23 mouse cellular contexts compared by ENCODE assay signal in the genomic region with DNA sequence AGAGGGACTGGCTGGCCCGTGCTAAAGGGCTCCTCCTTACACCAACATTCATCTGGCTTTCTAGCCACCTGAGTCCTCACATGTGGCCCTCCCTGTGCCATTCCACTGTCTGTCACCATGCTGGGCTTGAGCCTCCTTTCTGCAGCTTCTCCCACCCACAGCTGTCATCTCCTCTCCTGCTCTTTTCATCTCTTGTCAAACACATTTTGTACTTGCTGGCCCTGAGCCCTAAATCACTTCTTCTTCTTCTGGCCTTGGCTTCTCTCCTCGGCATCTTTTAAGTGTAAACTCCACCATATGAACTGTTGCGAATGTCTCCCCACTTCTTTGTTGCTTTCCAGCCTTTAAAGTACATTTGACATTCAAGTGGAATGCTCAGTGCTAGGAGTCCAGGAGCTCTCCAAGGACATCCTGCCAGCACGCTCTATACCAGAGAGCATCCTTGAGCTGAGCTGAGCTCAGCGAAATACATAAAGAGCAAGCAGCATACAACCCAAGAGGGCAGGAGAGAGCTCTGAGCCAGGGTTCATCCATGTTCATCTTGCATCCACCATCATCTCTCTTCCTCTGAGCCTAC.
DNase-seq lines count a peak whose midpoint lies in the region; ATAC-seq lines count a peak whose summit lies in the region.
"Had no signal": no experiment of that assay in that cellular context is flagged by ENCODE, and none has a peak within 500 bp of the region (broad histone marks: within the 10 kb centered on the region; RNA-seq: fewer than 3 reads in every experiment).

No protein-coding gene starts in this region.

- H3K4me1 ChIP-seq in forebrain, embryonic 14.5 days (ENCODE audit: control insufficient read depth, insufficient read depth, low read length), result no peaks in the 10 kb centered on the region
- no peaks in the 10 kb centered on the region for H3K4me1 ChIP-seq in forebrain, embryonic 12.5 days
- H3K4me1 ChIP-seq in forebrain, embryonic 16.5 days (replicated peaks; ENCODE audit: control insufficient read depth, insufficient read depth, low read length), result no peaks in the 10 kb centered on the region
- H3K4me1 ChIP-seq: embryonic facial prominence, embryonic 12.5 days; liver, embryonic 15.5 days; lung, embryonic 15.5 days had no signal

- H3K4me3 ChIP-seq in forebrain, embryonic 14.5 days (ENCODE audit: low read depth, low read length), result no peak overlapping the region
- no peak overlapping the region for H3K4me3 ChIP-seq in forebrain, embryonic 12.5 days (replicated peaks)
- H3K4me3 ChIP-seq in forebrain, embryonic 16.5 days (replicated peaks; ENCODE audit: low read length), result no peak overlapping the region
- H3K4me3 ChIP-seq: embryonic facial prominence, embryonic 12.5 days; heart, embryonic 12.5 days; kidney, embryonic 15.5 days; limb, embryonic 10.5 days; liver, embryonic 15.5 days; lung, embryonic 15.5 days had no signal

- H3K9ac ChIP-seq in forebrain, embryonic 14.5 days (ENCODE audit: low read length), result no peak overlapping the region
- no peak overlapping the region for H3K9ac ChIP-seq in forebrain, embryonic 12.5 days
- H3K9ac ChIP-seq in forebrain, embryonic 16.5 days (replicated peaks; ENCODE audit: low read depth, low read length), result no peak overlapping the region
- H3K9ac ChIP-seq: embryonic facial prominence, embryonic 12.5 days; heart, embryonic 12.5 days; kidney, embryonic 15.5 days; liver, embryonic 15.5 days; lung, embryonic 15.5 days had no signal

- H3K27ac ChIP-seq in forebrain, embryonic 14.5 days (ENCODE audit: low read depth, low read length), result no peak overlapping the region
- no peak overlapping the region for H3K27ac ChIP-seq in forebrain, embryonic 12.5 days
- H3K27ac ChIP-seq in forebrain, embryonic 16.5 days (ENCODE audit: low read length), result no peak overlapping the region
- H3K27ac ChIP-seq: embryonic facial prominence, embryonic 12.5 days; kidney, embryonic 15.5 days; limb, embryonic 10.5 days; liver, embryonic 15.5 days; lung, embryonic 15.5 days had no signal

- intact Hi-C loops in left cerebral cortex, postnatal 4 days (cut with DNase I), result no loop called here

- DNase-seq in forebrain, embryonic 14.5 days (ENCODE audit: low spot score), result peak; percentile 49
- DNase-seq in left cerebral cortex, adult 11 months (ENCODE audit: low spot score), result peak; percentile 40
- DNase-seq in left cerebral cortex, postnatal 4 days, result no peak
- peak; percentile 17 to 44 for DNase-seq in right cerebral cortex, postnatal 36 days (ENCODE audit: low spot score in 2 of 2)
- DNase-seq in c-Kit-positive CD71-positive TER-119-positive erythroid progenitor cells, embryonic 14.5 days (ENCODE audit: low spot score), result no peak
- DNase-seq in cerebellum, postnatal 36 days, result no peak
- DNase-seq: adrenal gland, postnatal 14 days; cerebellum, adult 18-20 months; gastrocnemius, postnatal 25 days; heart, adult 18-20 months; heart, postnatal 10 days; kidney, postnatal 4 days; liver; lung, postnatal 4 days; midbrain, embryonic 14.5 days had no signal

- 78% methylated on average over 5 of the region's 5 CpGs for WGBS in forebrain, embryonic 14.5 days
- WGBS in forebrain, embryonic 12.5 days, result 83% methylated on average over 5 of the region's 5 CpGs
- 66% methylated on average over 5 of the region's 5 CpGs for WGBS in forebrain, embryonic 16.5 days

- no peak overlapping the region for H3K4me2 ChIP-seq in forebrain, embryonic 14.5 days (ENCODE audit: low read length)
- no peak overlapping the region for H3K4me2 ChIP-seq in forebrain, embryonic 12.5 days
- no peak overlapping the region for H3K4me2 ChIP-seq in forebrain, embryonic 16.5 days (ENCODE audit: low read length)
- H3K4me2 ChIP-seq: embryonic facial prominence, embryonic 12.5 days; heart, embryonic 12.5 days; kidney, embryonic 15.5 days; liver, embryonic 15.5 days; lung, embryonic 15.5 days had no signal

- peak; percentile 44; the same call in 1 of the 2 replicates for ATAC-seq in forebrain, embryonic 14.5 days
- no peak for ATAC-seq in forebrain, embryonic 12.5 days (ENCODE audit: low FRiP score)
- ATAC-seq in forebrain, embryonic 16.5 days, result peak; percentile 55

- H3K36me3 ChIP-seq in forebrain, embryonic 14.5 days (ENCODE audit: control insufficient read depth, insufficient read depth, low read length), result no peaks in the 10 kb centered on the region
- no peaks in the 10 kb centered on the region for H3K36me3 ChIP-seq in forebrain, embryonic 12.5 days (replicated peaks)
- no peaks in the 10 kb centered on the region for H3K36me3 ChIP-seq in forebrain, embryonic 16.5 days (ENCODE audit: control insufficient read depth, insufficient read depth)
- H3K36me3 ChIP-seq: embryonic facial prominence, embryonic 12.5 days; heart, embryonic 12.5 days; kidney, embryonic 15.5 days; limb, embryonic 10.5 days; liver, embryonic 15.5 days; lung, embryonic 15.5 days had no signal

- no peaks in the 10 kb centered on the region for H3K27me3 ChIP-seq in forebrain, embryonic 14.5 days (replicated peaks; ENCODE audit: control insufficient read depth, insufficient read depth, low read length)
- no peaks in the 10 kb centered on the region for H3K27me3 ChIP-seq in forebrain, embryonic 12.5 days
- H3K27me3 ChIP-seq in forebrain, embryonic 16.5 days (replicated peaks; ENCODE audit: control insufficient read depth, insufficient read depth, low read length), result no peaks in the 10 kb centered on the region
- H3K27me3 ChIP-seq: embryonic facial prominence, embryonic 12.5 days; heart, embryonic 12.5 days; kidney, embryonic 15.5 days; liver, embryonic 15.5 days; lung, embryonic 15.5 days had no signal

- H3K9me3 ChIP-seq in forebrain, embryonic 14.5 days (replicated peaks; ENCODE audit: control insufficient read depth, low read length), result no peaks in the 10 kb centered on the region
- H3K9me3 ChIP-seq in forebrain, embryonic 12.5 days, result no peaks in the 10 kb centered on the region
- H3K9me3 ChIP-seq in forebrain, embryonic 16.5 days (ENCODE audit: control insufficient read depth, low read length), result no peaks in the 10 kb centered on the region
- H3K9me3 ChIP-seq: embryonic facial prominence, embryonic 12.5 days; heart, embryonic 12.5 days; kidney, embryonic 15.5 days; limb, embryonic 10.5 days; liver, embryonic 15.5 days; lung, embryonic 15.5 days had no signal

Comparison
In these comparisons a context has a peak if more than half of its experiments do, and no peak if none do; other contexts are left out.
1. DNase-seq: peak in forebrain, embryonic 14.5 days (single experiment), left cerebral cortex, adult 11 months (single experiment) and right cerebral cortex, postnatal 36 days (2 of 2); none in left cerebral cortex, postnatal 4 days (single experiment), c-Kit-positive CD71-positive TER-119-positive erythroid progenitor cells, embryonic 14.5 days (single experiment) and cerebellum, postnatal 36 days (0 of 2).